Mouse (Mus musculus) CD4-positive helper T cell, adult 2 months (primary cell): Measurements from ENCODE around the gene Gm20738.
"Not testable (repeated sequence)": the region's sequence is repeated elsewhere in the genome, so short reads cannot be mapped to it uniquely, and the experiment has no call there.

Source experiments
- DNase-seq: peaks from one replicate; pipeline ENCODE4 v3.0.0-alpha.2; 2012; ENCODE audit warnings: low read depth, missing footprints, low spot score

The Gm20738 gene

GRCm38 (mm10) chrY:37957511-37957910, at the start of gene Gm20738:
Gene Gm20738, plus strand, starts transcription at chrY:37957811.
- not testable (repeated sequence) for DNase-seq
